Mouse (Mus musculus): ENCODE data around the gene Haus6.

GRCm38 (mm10) chr4:86611524-86612288 lies at the start of gene Haus6:
- TF ChIP-seq CTCF (IDR thresholded peaks at IDR 0.05; ENCODE audit: control insufficient read depth, insufficient read depth, insufficient read length) (no peak), USF1 (IDR thresholded peaks at IDR 0.05; ENCODE audit: low read depth) (peak; percentile 51), FOSL1 (IDR thresholded peaks at IDR 0.05; ENCODE audit: insufficient read depth, low read length, poor library complexity, severe bottlenecking) (no peak), CEBPB (IDR thresholded peaks at IDR 0.05; ENCODE audit: low read depth) (no peak), MAX (IDR thresholded peaks at IDR 0.05) (no peak), MYOG (IDR thresholded peaks at IDR 0.05; ENCODE audit: control insufficient read depth, extremely low read depth, insufficient read length) (no peak), MYOD1 (IDR thresholded peaks at IDR 0.05; ENCODE audit: control insufficient read depth, insufficient read length, low read depth) (no peak)

All from C2C12 (cell line).